Mouse (Mus musculus): ENCODE data around the gene Lrrn1. TPM values are rescaled to one million over a fixed set of nuclear protein-coding genes. Genes with fewer than 3 reads are reported as not detected.

Lrrn1 gene
- total RNA-seq (2017) = 0.57 TPM in 1 of 3 replicates, not detected in the others

DNA sequence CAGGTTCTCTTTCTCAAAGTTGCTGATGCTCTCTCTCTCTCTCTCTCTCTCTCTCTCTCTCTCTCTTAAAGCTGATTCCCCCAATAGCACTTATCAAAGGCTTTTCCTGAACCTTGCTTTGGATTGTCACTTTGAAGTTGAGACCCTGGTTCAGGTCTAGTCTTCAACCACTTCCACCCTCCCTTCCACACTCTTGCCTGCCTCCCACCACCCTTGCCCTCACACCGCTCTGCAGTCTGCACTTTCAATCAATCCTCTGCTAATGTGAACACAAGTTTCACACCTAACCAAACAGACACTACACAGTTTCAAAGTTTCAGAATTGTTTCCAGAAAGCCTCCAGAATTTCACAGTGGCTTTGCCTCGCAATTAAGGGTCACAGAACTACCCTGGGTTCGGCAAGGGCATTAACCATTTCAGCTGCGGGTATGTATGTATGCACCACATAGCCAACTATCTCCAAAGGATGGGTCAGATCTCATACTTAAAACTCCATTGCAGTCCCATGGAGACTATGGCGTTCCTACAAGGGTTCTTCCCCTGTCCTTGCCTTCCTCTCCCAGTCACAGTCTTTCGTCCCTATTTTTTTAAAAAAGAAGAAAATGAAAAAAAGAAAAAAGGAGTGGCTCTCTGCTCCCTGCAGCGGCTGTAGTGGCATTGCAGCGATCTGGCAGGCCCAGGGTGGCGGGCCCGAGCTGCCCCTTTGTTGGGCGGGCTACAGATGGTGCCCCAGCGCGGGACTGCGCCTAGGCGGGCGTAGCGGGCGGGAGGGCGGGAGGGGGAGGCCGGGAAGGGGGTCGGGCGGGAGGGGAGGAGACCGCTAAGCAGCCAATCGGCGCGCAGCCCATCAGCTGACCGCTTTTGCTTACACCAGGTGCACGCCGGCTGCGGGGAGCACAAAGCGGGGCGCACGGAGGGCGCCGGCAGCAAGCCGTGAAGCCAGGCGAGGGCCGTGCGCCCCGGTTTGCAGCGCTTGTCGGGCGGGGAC lies at the start of gene Lrrn1:
Lrrn1 (plus strand) TSS at position 892 of the 988 bp plus-strand sequence.
- ATAC-seq (replicated peaks; ENCODE audit: insufficient number of reproducible peaks, low FRiP score, low TSS enrichment, poor library complexity, severe bottlenecking) = no peak

DNA sequence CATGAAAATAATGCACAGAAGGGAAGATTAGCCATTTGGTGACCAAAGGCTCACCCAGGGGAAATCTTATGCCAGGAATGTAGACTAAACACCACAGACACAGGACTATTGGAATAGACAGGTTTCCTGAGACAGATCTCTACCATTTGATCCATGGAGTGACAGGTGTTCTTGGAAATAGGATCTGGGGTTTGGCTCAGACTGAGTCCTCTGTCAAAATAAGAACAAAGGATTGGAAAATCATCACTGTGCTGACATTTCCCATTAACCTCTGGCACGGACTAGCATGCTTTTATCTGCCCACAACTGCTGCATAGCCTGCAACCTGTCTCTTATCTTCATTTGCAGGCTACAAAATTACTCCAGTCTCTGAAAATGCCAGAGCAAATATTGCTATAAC lies 35.1 kb upstream of the Lrrn1 start:
- no peak for ATAC-seq (replicated peaks; ENCODE audit: insufficient number of reproducible peaks, low FRiP score, low TSS enrichment, poor library complexity, severe bottlenecking)

DNA sequence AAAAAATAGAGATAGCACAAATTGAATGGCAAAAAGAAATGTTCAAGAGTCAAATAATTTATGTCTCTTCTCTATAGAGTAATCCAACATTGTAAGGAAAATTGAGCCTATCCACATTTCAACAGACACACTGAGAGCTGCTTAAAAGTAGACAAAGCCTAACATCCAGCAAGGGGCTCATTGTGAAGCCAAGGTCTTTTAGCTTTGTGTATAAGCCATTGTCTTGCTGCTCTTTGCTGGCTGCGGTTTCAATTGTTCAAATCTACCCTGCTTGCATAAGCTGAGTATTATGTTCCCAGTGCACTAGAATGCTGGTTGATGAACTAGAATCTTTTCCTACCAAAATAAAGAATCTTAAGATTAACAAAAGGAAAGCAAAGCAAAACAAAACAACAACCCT lies 33.7 kb upstream of the Lrrn1 start:
- ATAC-seq (replicated peaks; ENCODE audit: insufficient number of reproducible peaks, low FRiP score, low TSS enrichment, poor library complexity, severe bottlenecking) = no peak

DNA sequence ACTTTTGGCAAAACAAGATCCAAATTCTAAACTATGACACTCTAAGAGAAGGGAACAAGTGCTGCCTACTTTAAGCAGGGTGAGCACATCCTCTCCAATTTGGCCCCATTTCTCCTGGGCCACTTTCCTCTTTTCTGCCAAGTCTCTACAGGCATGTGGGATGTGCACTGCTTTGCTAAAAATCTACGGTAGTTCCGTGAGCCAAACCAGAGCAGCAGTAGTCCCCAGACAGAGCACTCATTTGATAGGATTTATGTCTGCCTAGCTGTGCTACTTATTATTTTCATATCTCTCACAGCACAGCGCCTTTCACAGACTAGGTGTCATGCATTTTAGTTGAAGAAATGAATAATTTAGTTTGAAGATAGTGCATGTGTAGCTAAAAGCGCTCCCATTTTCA lies 15.9 kb upstream of the Lrrn1 start:
- ATAC-seq (replicated peaks; ENCODE audit: insufficient number of reproducible peaks, low FRiP score, low TSS enrichment, poor library complexity, severe bottlenecking) = no peak

DNA sequence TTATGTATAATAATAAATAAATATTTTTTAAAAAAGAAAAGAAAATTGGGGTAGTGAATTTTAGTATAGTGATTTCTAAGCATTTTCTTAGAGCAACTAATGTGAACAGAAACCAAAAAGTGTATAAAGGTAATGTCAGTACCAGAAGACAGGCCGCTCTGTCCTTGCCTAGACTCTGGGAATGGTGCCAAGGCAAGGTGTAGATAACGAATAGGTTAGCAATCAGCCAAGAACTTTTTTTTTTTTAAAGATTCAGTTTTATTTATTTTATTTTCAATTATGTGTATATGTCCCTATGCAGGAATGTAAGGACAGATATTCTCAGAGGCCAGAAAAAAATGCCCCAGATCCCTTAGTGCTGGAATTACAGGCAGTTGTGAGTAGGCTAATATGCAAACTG lies 5.6 kb upstream of the Lrrn1 start:
- ATAC-seq (replicated peaks; ENCODE audit: insufficient number of reproducible peaks, low FRiP score, low TSS enrichment, poor library complexity, severe bottlenecking) = no peak

DNA sequence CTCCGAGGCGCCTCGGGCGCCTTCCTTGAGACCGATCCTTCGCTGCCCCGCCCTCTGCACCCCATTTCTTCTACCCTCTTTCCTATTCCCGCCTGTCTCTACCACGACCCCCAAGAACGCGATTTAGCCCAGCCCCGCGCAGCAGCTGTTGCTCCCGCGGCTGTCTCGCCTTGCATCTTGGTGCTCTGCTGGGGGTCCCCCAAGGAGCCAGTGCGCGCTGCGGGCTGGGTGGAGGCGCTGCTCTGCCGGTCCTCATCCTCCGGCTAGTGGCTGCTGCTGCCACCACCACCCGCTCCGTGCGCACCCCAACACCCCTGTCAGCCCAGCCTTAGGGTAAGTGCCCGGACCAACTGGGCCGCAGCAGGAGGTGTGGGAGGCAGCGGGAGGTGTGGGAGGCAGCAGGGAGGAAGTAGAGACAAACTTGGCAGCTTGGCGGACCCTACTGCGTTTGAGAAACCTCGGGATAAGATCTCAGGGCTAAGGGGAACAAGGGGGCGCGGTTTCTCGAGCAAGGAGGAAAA lies 403 bp downstream of the Lrrn1 start:
- ATAC-seq (replicated peaks; ENCODE audit: insufficient number of reproducible peaks, low FRiP score, low TSS enrichment, poor library complexity, severe bottlenecking) = no peak

DNA sequence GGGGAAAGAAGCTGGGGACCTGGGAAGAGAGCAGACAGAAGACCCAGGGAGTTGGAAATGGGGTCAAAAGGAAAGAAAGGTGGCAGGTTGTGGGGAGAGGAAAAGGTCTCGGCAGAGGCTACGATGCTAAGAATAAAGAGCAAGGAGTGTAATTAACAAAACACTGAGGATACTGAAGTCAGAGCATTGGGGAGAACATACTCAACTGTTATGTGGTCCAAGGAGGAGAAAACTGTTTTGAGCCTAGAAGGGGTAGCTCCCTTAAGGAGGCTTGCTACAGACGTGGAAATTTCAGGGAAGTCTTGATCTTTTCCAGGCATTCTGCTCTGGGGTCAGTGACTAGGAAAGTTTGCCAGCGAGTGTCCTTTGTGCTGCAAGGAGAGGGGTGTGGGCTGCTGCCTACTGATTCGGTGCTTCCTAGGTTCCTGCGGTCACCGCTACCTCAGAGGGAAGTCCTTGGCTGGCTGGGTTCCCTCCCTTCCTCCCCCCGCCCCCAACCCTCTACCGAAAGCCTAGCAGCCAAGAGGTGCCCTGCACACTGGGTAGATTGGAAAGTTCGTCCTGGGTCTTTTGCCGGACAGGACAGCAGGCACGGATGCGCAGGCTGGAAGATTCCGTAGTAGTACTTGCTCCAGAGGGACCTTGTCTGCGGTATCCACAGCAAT lies 1.2 kb downstream of the Lrrn1 start:
- no peak for ATAC-seq (replicated peaks; ENCODE audit: insufficient number of reproducible peaks, low FRiP score, low TSS enrichment, poor library complexity, severe bottlenecking)

DNA sequence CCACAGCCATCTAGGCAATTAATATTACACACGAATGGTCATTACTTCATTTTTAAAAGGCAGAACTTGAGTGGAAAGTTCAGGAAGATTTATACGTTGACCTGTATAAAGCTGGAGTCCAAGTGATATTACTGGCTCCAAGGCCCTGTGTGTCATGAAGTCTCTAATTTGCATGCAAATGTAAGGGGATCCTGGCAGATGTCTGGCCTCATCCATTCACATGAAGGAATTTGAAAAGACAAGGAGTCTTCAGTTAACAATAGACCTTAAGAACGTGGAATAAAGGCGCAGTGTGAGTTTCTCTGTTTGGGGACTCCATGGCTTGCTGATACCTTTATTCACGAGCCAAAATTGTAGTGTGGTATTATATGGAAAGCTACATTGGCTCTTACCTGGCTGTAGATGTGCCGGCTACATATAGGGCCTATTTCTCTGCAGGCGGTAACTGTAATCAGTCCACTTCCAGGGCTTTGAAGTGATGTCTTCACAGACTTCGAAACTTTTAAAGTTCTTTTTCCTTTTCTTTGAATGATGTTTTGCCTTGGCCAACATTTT lies 2.0 kb downstream of the Lrrn1 start:
- ATAC-seq (replicated peaks; ENCODE audit: insufficient number of reproducible peaks, low FRiP score, low TSS enrichment, poor library complexity, severe bottlenecking) = no peak

DNA sequence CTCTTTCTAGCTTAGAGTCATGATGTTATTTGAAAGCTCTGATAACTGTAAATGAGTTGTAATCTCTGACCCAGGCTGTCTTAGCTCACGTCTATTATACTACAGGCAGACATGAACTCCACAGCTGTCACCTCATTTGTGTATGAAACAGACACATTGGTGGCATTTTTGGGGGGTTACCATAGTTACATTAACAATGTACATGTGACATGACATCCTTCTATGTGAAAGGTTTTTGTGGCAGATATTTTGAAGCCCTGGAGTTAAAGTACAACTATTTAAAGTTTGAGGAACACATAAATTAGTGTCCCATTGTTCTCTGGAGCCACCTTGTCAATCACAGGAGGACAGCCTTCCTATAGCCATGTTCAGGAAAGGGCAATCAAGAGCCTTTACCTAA lies 5.0 kb downstream of the Lrrn1 start:
- ATAC-seq (replicated peaks; ENCODE audit: insufficient number of reproducible peaks, low FRiP score, low TSS enrichment, poor library complexity, severe bottlenecking) = no peak

DNA sequence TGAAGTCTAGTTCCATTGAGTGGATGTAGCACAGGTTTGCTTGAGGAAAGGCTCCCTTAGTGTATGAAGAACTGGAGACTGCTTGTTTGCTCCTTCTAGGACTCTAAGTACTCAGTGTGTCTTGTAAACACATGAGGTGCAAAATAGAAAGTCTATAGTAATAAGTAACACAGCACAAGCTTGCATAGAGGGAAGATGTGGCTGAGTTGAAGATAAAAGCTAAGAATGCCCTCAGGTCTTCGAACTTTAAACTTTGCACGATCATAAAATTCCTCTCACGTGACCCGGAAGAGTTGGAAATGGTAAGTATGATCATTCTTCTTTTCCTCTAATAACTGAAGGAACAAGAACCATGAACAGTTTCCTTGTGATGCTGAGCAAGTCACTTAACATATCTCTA lies 7.1 kb downstream of the Lrrn1 start:
- no peak for ATAC-seq (replicated peaks; ENCODE audit: insufficient number of reproducible peaks, low FRiP score, low TSS enrichment, poor library complexity, severe bottlenecking)

DNA sequence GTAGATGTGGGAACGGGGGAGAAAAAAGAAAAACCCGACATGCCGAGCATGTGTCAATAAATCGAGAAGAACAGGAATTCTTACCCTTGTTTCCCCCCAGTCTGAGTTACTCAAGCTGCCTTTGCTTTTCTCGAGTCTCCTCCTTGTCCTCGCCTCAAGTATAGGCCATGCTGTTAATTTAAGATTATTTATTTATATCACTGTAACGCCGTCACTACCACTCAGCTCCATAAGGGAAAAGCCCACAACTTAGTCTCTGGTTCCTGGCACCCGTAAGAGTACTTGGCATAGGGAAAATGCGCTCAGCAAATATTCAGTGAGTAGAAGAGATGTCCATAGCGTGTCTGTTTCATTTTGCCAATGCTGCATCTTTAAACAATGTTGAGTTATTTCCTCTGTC lies 11.7 kb downstream of the Lrrn1 start:
- ATAC-seq (replicated peaks; ENCODE audit: insufficient number of reproducible peaks, low FRiP score, low TSS enrichment, poor library complexity, severe bottlenecking) = no peak

DNA sequence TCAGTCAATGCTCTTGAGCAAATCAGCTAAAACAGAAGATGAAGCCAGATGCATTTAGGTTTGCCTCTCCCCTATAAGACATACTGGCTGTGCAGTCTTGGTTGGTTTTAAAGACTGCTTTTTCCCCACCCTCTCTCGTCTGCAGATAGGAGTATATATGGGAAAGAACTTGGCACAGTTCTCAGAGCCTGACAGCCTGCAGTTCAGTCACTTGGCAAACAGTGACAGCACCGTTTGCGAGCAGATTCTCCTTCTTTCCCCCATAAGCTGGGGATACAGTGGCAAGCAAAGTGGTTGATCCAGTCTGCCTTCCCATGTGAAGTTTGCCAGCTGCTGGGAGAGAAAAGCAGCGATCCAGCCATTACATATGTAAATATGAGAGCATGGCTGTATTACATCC lies 12.3 kb downstream of the Lrrn1 start:
- no peak for ATAC-seq (replicated peaks; ENCODE audit: insufficient number of reproducible peaks, low FRiP score, low TSS enrichment, poor library complexity, severe bottlenecking)

DNA sequence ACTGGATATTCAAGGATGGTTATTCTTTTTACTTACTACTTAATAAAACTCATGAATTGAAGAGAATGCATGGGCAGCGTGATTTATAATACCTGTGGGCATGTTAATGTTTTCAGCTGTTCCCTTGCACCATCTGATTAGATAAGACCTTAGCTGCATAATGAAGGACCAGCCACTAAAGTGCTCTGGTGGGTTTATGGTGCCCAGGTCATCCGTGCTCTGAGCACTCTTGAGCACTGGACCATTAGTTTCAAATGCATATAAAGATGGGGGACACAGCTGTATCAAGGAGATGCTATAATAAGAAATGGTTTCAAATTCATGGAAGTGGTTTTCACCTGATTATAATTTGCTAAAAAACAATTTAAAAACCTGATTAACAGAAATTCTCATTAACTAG lies 16.7 kb downstream of the Lrrn1 start:
- ATAC-seq (replicated peaks; ENCODE audit: insufficient number of reproducible peaks, low FRiP score, low TSS enrichment, poor library complexity, severe bottlenecking) = no peak

DNA sequence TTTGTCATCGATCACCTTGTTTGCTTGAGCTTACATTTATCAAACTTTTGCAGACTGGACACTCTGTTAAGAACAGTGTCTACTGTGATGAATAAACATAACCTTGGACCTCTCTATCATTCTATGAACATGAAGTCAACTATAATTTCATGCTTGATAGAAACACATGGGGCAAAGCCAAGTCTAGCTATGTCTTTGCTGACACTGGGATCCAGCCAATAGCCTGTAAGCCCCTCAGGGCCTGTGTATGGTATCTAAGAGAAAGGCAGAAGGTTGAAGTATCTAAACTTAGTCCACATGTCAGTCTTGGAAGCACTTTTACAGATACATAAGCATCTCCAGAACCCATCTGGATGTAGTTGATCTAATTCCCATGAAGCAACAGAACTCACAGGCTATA lies 22.9 kb downstream of the Lrrn1 start:
- ATAC-seq (replicated peaks; ENCODE audit: insufficient number of reproducible peaks, low FRiP score, low TSS enrichment, poor library complexity, severe bottlenecking) = no peak

DNA sequence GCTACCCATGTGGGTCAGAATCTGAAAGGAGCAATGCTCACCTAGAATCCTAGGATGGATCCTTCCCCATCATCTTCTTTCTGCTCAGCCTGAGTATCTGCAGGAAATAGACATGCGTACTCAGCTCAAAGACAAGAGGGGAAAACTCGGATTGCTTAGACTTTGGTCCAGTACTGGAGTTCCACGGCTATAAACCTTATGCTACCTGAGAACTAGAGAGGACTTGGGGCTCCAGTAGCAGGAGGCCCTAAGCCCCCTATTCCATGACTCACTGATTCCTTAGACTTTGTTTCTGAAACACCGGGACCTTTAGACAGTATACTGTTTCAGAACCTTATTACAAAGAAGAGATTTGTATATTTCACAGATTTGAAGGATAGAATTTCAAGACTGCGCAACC lies 25.8 kb downstream of the Lrrn1 start:
- no peak for ATAC-seq (replicated peaks; ENCODE audit: insufficient number of reproducible peaks, low FRiP score, low TSS enrichment, poor library complexity, severe bottlenecking)

DNA sequence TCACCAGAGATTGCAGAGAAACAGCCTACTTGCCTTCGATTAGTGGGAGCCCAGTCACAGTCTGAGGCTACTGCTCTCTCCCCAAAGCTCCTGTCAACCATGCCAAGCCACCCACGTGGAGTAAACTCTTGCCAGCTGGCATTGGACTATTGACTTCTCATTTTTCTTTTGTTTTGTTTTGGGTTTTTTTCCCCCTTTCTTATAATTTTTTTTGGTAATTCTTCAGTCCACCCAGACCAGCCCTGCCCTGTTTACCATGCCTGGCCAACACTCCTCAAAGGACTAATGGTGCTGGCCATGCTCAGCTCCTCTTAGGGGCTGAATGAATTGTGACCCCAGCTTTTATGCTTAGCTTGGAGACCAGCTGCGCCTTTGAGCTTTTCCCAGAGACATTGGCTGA lies 27.4 kb downstream of the Lrrn1 start:
- no peak for ATAC-seq (replicated peaks; ENCODE audit: insufficient number of reproducible peaks, low FRiP score, low TSS enrichment, poor library complexity, severe bottlenecking)

DNA sequence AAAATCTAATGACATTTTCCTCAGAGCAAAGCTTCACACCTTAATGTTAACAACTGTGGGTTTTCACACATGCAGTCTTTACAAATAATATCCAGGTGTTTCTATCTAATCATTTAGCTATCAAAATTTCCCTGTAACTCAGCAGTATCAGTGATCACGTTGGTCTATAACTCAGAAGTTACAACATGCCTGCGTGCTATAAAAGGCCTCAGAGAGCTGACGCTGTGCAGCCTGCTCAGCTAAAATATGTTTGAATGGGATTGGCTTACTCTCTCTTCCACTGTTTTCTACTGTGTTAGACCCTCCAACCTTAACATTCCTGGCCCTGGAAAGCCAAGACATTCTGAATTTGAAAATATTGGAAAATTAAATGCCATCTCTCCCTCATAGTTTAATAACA lies 28.2 kb downstream of the Lrrn1 start:
- ATAC-seq (replicated peaks; ENCODE audit: insufficient number of reproducible peaks, low FRiP score, low TSS enrichment, poor library complexity, severe bottlenecking) = no peak

DNA sequence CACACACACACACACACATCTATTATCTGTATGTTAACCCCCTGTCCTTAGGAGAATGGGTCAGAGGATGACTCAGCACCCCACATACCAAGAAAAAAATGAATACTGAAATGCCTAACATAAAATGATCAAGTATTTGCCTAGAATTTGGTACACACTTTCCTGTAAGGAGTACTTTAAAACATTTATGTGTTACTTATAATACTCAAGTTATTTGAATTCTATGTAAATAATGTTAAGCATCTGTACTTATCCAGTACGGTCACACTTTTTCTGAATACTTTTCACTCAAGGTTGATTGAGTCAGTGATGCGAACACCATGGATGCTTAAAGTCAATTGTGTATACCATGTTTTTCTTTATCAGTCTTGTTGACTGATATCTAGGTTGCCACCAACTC lies 32.7 kb downstream of the Lrrn1 start:
- ATAC-seq (replicated peaks; ENCODE audit: insufficient number of reproducible peaks, low FRiP score, low TSS enrichment, poor library complexity, severe bottlenecking) = no peak

DNA sequence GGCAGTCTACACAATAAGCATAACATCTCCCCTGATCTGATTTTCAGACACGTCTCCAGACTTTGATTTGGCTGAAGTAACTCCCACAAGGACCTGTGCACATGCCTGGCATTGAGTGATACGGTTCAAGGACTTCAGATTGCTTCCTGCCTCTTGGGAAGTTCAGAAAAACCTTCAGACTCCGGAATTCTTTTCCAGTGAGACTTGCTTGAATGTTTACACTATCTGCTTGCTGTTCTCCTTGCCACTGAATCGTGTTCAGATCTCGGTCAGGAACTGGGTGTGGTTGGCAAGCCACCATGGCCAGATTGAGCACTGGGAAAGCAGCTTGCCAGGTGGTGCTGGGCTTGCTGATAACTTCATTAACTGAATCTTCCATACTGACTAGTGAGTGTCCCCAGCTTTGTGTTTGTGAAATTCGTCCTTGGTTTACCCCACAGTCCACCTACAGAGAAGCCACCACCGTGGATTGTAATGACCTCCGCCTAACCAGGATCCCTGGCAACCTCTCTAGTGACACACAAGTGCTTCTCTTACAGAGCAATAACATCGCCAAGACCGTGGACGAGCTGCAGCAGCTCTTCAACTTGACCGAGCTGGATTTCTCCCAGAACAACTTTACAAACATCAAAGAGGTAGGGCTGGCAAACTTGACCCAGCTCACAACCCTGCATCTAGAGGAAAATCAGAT lies 37.5 kb downstream of the Lrrn1 start:
- no peak for ATAC-seq (replicated peaks; ENCODE audit: insufficient number of reproducible peaks, low FRiP score, low TSS enrichment, poor library complexity, severe bottlenecking)
